Mouse (Mus musculus): Measurements from ENCODE around the gene Bst2. TPM values are rescaled to one million over a fixed set of nuclear protein-coding genes. Genes with fewer than 3 reads are reported as not detected.

Gene Bst2
- polyA plus RNA-seq, 1 experiment from 2014 or later = 42.0 TPM

GRCm38 (mm10) chr8:71511644-71512043 lies 25.6 kb downstream of the Bst2 start, which contains the start of gene Plvap:
Plvap (minus strand) TSS chr8:71511752.
- H3K4me1 ChIP-seq (ENCODE audit: control insufficient read depth, insufficient read depth, low read length) = peaks cover 16% of the 10 kb centered on the region; the same call in 1 of the 2 replicates
- 0 out of 2 replicates have a peak within 1 kb of the TSS, but pooled peaks have one; percentile 2 for H3K4me2 ChIP-seq (ENCODE audit: low read depth, low read length)
- no peaks in the 10 kb centered on the region for H3K36me3 ChIP-seq (ENCODE audit: control insufficient read depth, insufficient read depth, low read length)
- no peak within 1 kb of the TSS for H3K27ac ChIP-seq (ENCODE audit: low read length)
- H3K9me3 ChIP-seq (ENCODE audit: control insufficient read depth, low read length) = no peaks in the 10 kb centered on the region
- ATAC-seq = peak; percentile 22; the same call in 1 of the 2 replicates
- peak within 1 kb of the TSS; percentile 8; the same call in 1 of the 2 replicates for H3K9ac ChIP-seq (ENCODE audit: low read depth, low read length)
- WGBS = 18% methylated on average over 14 of the region's 14 CpGs
- H3K4me3 ChIP-seq (ENCODE audit: low read length) = peak within 1 kb of the TSS; percentile 25
- H3K27me3 ChIP-seq (replicated peaks; ENCODE audit: control insufficient read depth, insufficient read depth, low read length) = peaks cover 23% of the 10 kb centered on the region

- Histone ChIP-seq H3K27me3 (replicated peaks; ENCODE audit: control insufficient read depth, insufficient read depth, low read length) (peaks cover 29% of the 10 kb centered on the region), H3K4me2 (ENCODE audit: low read depth, low read length) (no peak overlapping the region), H3K27ac (ENCODE audit: low read length) (no peak overlapping the region), H3K4me1 (ENCODE audit: control insufficient read depth, insufficient read depth, low read length) (peaks cover 16% of the 10 kb centered on the region; the same call in 1 of the 2 replicates), H3K9ac (ENCODE audit: low read depth, low read length) (no peak overlapping the region), H3K9me3 (ENCODE audit: control insufficient read depth, low read length) (no peaks in the 10 kb centered on the region), H3K4me3 (ENCODE audit: low read length) (peak overlapping the region; percentile 12; the same call in 1 of the 2 replicates), H3K36me3 (ENCODE audit: control insufficient read depth, insufficient read depth, low read length) (no peaks in the 10 kb centered on the region)
- WGBS = 56% methylated on average over 2 of the region's 2 CpGs
- ATAC-seq = no peak
Measured at GRCm38 (mm10) chr8:71509316-71509715, 27.9 kb downstream of the Bst2 start.

- under 1% methylated on average over 61 of the region's 61 CpGs for WGBS
- no peaks in the 10 kb centered on the region for H3K36me3 ChIP-seq (ENCODE audit: control insufficient read depth, insufficient read depth, low read length)
- peak overlapping the region; percentile 57 for H3K9ac ChIP-seq (ENCODE audit: low read depth, low read length)
- no peak overlapping the region for H3K27ac ChIP-seq (ENCODE audit: low read length)
- peak; percentile 83 for ATAC-seq
- H3K27me3 ChIP-seq (replicated peaks; ENCODE audit: control insufficient read depth, insufficient read depth, low read length) = peaks cover 29% of the 10 kb centered on the region
- H3K4me1 ChIP-seq (ENCODE audit: control insufficient read depth, insufficient read depth, low read length) = peaks cover 16% of the 10 kb centered on the region; the same call in 1 of the 2 replicates
- peak overlapping the region; percentile 50 for H3K4me3 ChIP-seq (ENCODE audit: low read length)
- H3K4me2 ChIP-seq (ENCODE audit: low read depth, low read length) = peak overlapping the region; percentile 87
- no peaks in the 10 kb centered on the region for H3K9me3 ChIP-seq (ENCODE audit: control insufficient read depth, low read length)
Measured at GRCm38 (mm10) chr8:71507589-71508104, 29.6 kb downstream of the Bst2 start.

- Histone ChIP-seq H3K4me1 (ENCODE audit: control insufficient read depth, insufficient read depth, low read length) (peaks cover 16% of the 10 kb centered on the region; the same call in 1 of the 2 replicates), H3K9ac (ENCODE audit: low read depth, low read length) (no peak overlapping the region), H3K4me2 (ENCODE audit: low read depth, low read length) (no peak overlapping the region), H3K36me3 (ENCODE audit: control insufficient read depth, insufficient read depth, low read length) (no peaks in the 10 kb centered on the region), H3K27me3 (replicated peaks; ENCODE audit: control insufficient read depth, insufficient read depth, low read length) (peaks cover 29% of the 10 kb centered on the region), H3K4me3 (ENCODE audit: low read length) (no peak overlapping the region), H3K27ac (ENCODE audit: low read length) (no peak overlapping the region), H3K9me3 (ENCODE audit: control insufficient read depth, low read length) (no peaks in the 10 kb centered on the region)
- no peak for ATAC-seq
- 73% methylated on average over 4 of the region's 4 CpGs for WGBS
Measured at GRCm38 (mm10) chr8:71505979-71506378, 31.3 kb downstream of the Bst2 start.

- H3K4me1 ChIP-seq (ENCODE audit: control insufficient read depth, insufficient read depth, low read length) = peaks cover 16% of the 10 kb centered on the region; the same call in 1 of the 2 replicates
- H3K27ac ChIP-seq (ENCODE audit: low read length) = no peak overlapping the region
- H3K9me3 ChIP-seq (ENCODE audit: control insufficient read depth, low read length) = no peaks in the 10 kb centered on the region
- no peak overlapping the region for H3K4me3 ChIP-seq (ENCODE audit: low read length)
- no peak overlapping the region for H3K9ac ChIP-seq (ENCODE audit: low read depth, low read length)
- no peak overlapping the region for H3K4me2 ChIP-seq (ENCODE audit: low read depth, low read length)
- H3K27me3 ChIP-seq (replicated peaks; ENCODE audit: control insufficient read depth, insufficient read depth, low read length) = peaks cover 29% of the 10 kb centered on the region
- no peaks in the 10 kb centered on the region for H3K36me3 ChIP-seq (ENCODE audit: control insufficient read depth, insufficient read depth, low read length)
- no peak for ATAC-seq
- 88% methylated on average over 4 of the region's 4 CpGs for WGBS
Measured at GRCm38 (mm10) chr8:71505326-71505725, 31.9 kb downstream of the Bst2 start.

- no peaks in the 10 kb centered on the region for H3K36me3 ChIP-seq (ENCODE audit: control insufficient read depth, insufficient read depth, low read length)
- no peak overlapping the region for H3K27ac ChIP-seq (ENCODE audit: low read length)
- peaks cover 13% of the 10 kb centered on the region for H3K4me1 ChIP-seq (ENCODE audit: control insufficient read depth, insufficient read depth, low read length)
- H3K9me3 ChIP-seq (ENCODE audit: control insufficient read depth, low read length) = no peaks in the 10 kb centered on the region
- H3K27me3 ChIP-seq (replicated peaks; ENCODE audit: control insufficient read depth, insufficient read depth, low read length) = peaks cover 29% of the 10 kb centered on the region
- no peak for ATAC-seq
- 84% methylated on average over 4 of the region's 4 CpGs for WGBS
- H3K9ac ChIP-seq (ENCODE audit: low read depth, low read length) = no peak overlapping the region
- no peak overlapping the region for H3K4me3 ChIP-seq (ENCODE audit: low read length)
- no peak overlapping the region for H3K4me2 ChIP-seq (ENCODE audit: low read depth, low read length)
Measured at GRCm38 (mm10) chr8:71504349-71504748, 32.9 kb downstream of the Bst2 start.

GRCm38 (mm10) chr8:71498816-71499690 lies 38.2 kb downstream of the Bst2 start:
- peak; percentile 12; the same call in 1 of the 2 replicates for ATAC-seq
- Histone ChIP-seq H3K27ac (ENCODE audit: low read length) (peak overlapping the region; percentile 41), H3K9me3 (ENCODE audit: control insufficient read depth, low read length) (no peaks in the 10 kb centered on the region), H3K4me3 (ENCODE audit: low read length) (no peak overlapping the region), H3K27me3 (replicated peaks; ENCODE audit: control insufficient read depth, insufficient read depth, low read length) (no peaks in the 10 kb centered on the region), H3K9ac (ENCODE audit: low read depth, low read length) (no peak overlapping the region), H3K4me2 (ENCODE audit: low read depth, low read length) (no peak overlapping the region), H3K36me3 (ENCODE audit: control insufficient read depth, insufficient read depth, low read length) (0 out of 2 replicates have a peak, but pooled peaks cover under 1% of the 10 kb centered on the region), H3K4me1 (ENCODE audit: control insufficient read depth, insufficient read depth, low read length) (peaks cover 27% of the 10 kb centered on the region)
- WGBS = 29% methylated on average over 16 of the region's 16 CpGs

- H3K36me3 ChIP-seq (ENCODE audit: control insufficient read depth, insufficient read depth, low read length) = 0 out of 2 replicates have a peak, but pooled peaks cover 2% of the 10 kb centered on the region
- no peaks in the 10 kb centered on the region for H3K9me3 ChIP-seq (ENCODE audit: control insufficient read depth, low read length)
- peak overlapping the region; percentile 41; the same call in 1 of the 2 replicates for H3K27ac ChIP-seq (ENCODE audit: low read length)
- no peak for ATAC-seq
- no peaks in the 10 kb centered on the region for H3K27me3 ChIP-seq (replicated peaks; ENCODE audit: control insufficient read depth, insufficient read depth, low read length)
- no peak overlapping the region for H3K4me3 ChIP-seq (ENCODE audit: low read length)
- peak overlapping the region; percentile 38; the same call in 1 of the 2 replicates for H3K9ac ChIP-seq (ENCODE audit: low read depth, low read length)
- H3K4me2 ChIP-seq (ENCODE audit: low read depth, low read length) = no peak overlapping the region
- H3K4me1 ChIP-seq (ENCODE audit: control insufficient read depth, insufficient read depth, low read length) = peaks cover 27% of the 10 kb centered on the region
- 19% methylated on average over 15 of the region's 15 CpGs for WGBS
Measured at GRCm38 (mm10) chr8:71497881-71498501, 39.3 kb downstream of the Bst2 start.

- no peak overlapping the region for H3K4me3 ChIP-seq (ENCODE audit: low read length)
- no peak overlapping the region for H3K27ac ChIP-seq (ENCODE audit: low read length)
- no peaks in the 10 kb centered on the region for H3K27me3 ChIP-seq (replicated peaks; ENCODE audit: control insufficient read depth, insufficient read depth, low read length)
- no peaks in the 10 kb centered on the region for H3K9me3 ChIP-seq (ENCODE audit: control insufficient read depth, low read length)
- H3K4me1 ChIP-seq (ENCODE audit: control insufficient read depth, insufficient read depth, low read length) = peaks cover 27% of the 10 kb centered on the region
- 96% methylated on average over 1 of the region's 1 CpGs for WGBS
- ATAC-seq = no peak
- no peak overlapping the region for H3K4me2 ChIP-seq (ENCODE audit: low read depth, low read length)
- H3K36me3 ChIP-seq (ENCODE audit: control insufficient read depth, insufficient read depth, low read length) = peaks cover 9% of the 10 kb centered on the region; the same call in 1 of the 2 replicates
- H3K9ac ChIP-seq (ENCODE audit: low read depth, low read length) = no peak overlapping the region
Measured at GRCm38 (mm10) chr8:71497077-71497645, 40.1 kb downstream of the Bst2 start.

All from intestine, embryonic 16.5 days (tissue).